Mouse (Mus musculus): ENCODE measurements at regions not wholly inside any gene's neighbourhood (a gene's known extent, or its start where the extent isn't known, plus 50 kb on each side); places are given as distances from the start of the nearest gene placed in this dataset.

- Histone ChIP-seq H3K27me3 (ENCODE audit: control insufficient read depth, insufficient read depth, low read length) (no peaks in the 10 kb centered on the region), H3K36me3 (replicated peaks; ENCODE audit: control insufficient read depth, insufficient read depth, low read depth, low read length) (no peaks in the 10 kb centered on the region), H3K4me1 (ENCODE audit: control insufficient read depth, insufficient read depth, low read length) (no peaks in the 10 kb centered on the region), H3K9me3 (replicated peaks; ENCODE audit: control insufficient read depth, low read length) (no peaks in the 10 kb centered on the region), H3K4me3 (ENCODE audit: low read depth, low read length) (no peak overlapping the region), H3K9ac (replicated peaks; ENCODE audit: low read length) (no peak overlapping the region), H3K4me2 (ENCODE audit: low read depth, low read length) (no peak overlapping the region), H3K27ac (replicated peaks; ENCODE audit: low read depth, low read length) (no peak overlapping the region)
- DNase-seq (ENCODE audit: low spot score) (no peak), ATAC-seq (replicated peaks; ENCODE audit: insufficient number of reproducible peaks, low FRiP score, low TSS enrichment, low read depth) (no peak)
- WGBS, result 80% methylated on average over 3 of the region's 3 CpGs
Observed at GRCm38 (mm10) chr12:70555723-70556122, 102.8 kb downstream of the Tmx1 start.

GRCm38 (mm10) chr12:70556820-70557219, 103.9 kb downstream of the Tmx1 start:
- ATAC-seq (replicated peaks; ENCODE audit: insufficient number of reproducible peaks, low FRiP score, low TSS enrichment, low read depth) (no peak), DNase-seq (ENCODE audit: low spot score) (no peak)
- H3K27me3 ChIP-seq (ENCODE audit: control insufficient read depth, insufficient read depth, low read length), result no peaks in the 10 kb centered on the region
- no peaks in the 10 kb centered on the region for H3K36me3 ChIP-seq (replicated peaks; ENCODE audit: control insufficient read depth, insufficient read depth, low read depth, low read length)
- H3K9me3 ChIP-seq (replicated peaks; ENCODE audit: control insufficient read depth, low read length), result no peaks in the 10 kb centered on the region
- no peak overlapping the region for H3K4me2 ChIP-seq (ENCODE audit: low read depth, low read length)
- no peak overlapping the region for H3K27ac ChIP-seq (replicated peaks; ENCODE audit: low read depth, low read length)
- H3K4me1 ChIP-seq (ENCODE audit: control insufficient read depth, insufficient read depth, low read length), result no peaks in the 10 kb centered on the region
- no peak overlapping the region for H3K4me3 ChIP-seq (ENCODE audit: low read depth, low read length)
- H3K9ac ChIP-seq (replicated peaks; ENCODE audit: low read length), result no peak overlapping the region
- 89% methylated on average over 6 of the region's 6 CpGs for WGBS

- no peak overlapping the region for H3K27ac ChIP-seq (replicated peaks; ENCODE audit: low read depth, low read length)
- H3K27me3 ChIP-seq (ENCODE audit: control insufficient read depth, insufficient read depth, low read length), result no peaks in the 10 kb centered on the region
- 76% methylated on average over 4 of the region's 4 CpGs for WGBS
- H3K4me1 ChIP-seq (ENCODE audit: control insufficient read depth, insufficient read depth, low read length), result no peaks in the 10 kb centered on the region
- H3K4me2 ChIP-seq (ENCODE audit: low read depth, low read length), result no peak overlapping the region
- no peak overlapping the region for H3K9ac ChIP-seq (replicated peaks; ENCODE audit: low read length)
- no peak overlapping the region for H3K4me3 ChIP-seq (ENCODE audit: low read depth, low read length)
- ATAC-seq (replicated peaks; ENCODE audit: insufficient number of reproducible peaks, low FRiP score, low TSS enrichment, low read depth) (no peak), DNase-seq (ENCODE audit: low spot score) (no peak)
- H3K36me3 ChIP-seq (replicated peaks; ENCODE audit: control insufficient read depth, insufficient read depth, low read depth, low read length), result no peaks in the 10 kb centered on the region
- no peaks in the 10 kb centered on the region for H3K9me3 ChIP-seq (replicated peaks; ENCODE audit: control insufficient read depth, low read length)
Observed at GRCm38 (mm10) chr12:70563446-70563845, 110.6 kb downstream of the Tmx1 start.

GRCm38 (mm10) chr12:70575665-70576064, 122.8 kb downstream of the Tmx1 start:
- no peaks in the 10 kb centered on the region for H3K27me3 ChIP-seq (ENCODE audit: control insufficient read depth, insufficient read depth, low read length)
- H3K4me1 ChIP-seq (ENCODE audit: control insufficient read depth, insufficient read depth, low read length), result no peaks in the 10 kb centered on the region
- DNase-seq (ENCODE audit: low spot score) (no peak), ATAC-seq (replicated peaks; ENCODE audit: insufficient number of reproducible peaks, low FRiP score, low TSS enrichment, low read depth) (no peak)
- no peak overlapping the region for H3K9ac ChIP-seq (replicated peaks; ENCODE audit: low read length)
- H3K36me3 ChIP-seq (replicated peaks; ENCODE audit: control insufficient read depth, insufficient read depth, low read depth, low read length), result no peaks in the 10 kb centered on the region
- no peaks in the 10 kb centered on the region for H3K9me3 ChIP-seq (replicated peaks; ENCODE audit: control insufficient read depth, low read length)
- 75% methylated on average over 7 of the region's 7 CpGs for WGBS
- H3K27ac ChIP-seq (replicated peaks; ENCODE audit: low read depth, low read length), result no peak overlapping the region
- no peak overlapping the region for H3K4me2 ChIP-seq (ENCODE audit: low read depth, low read length)
- no peak overlapping the region for H3K4me3 ChIP-seq (ENCODE audit: low read depth, low read length)

- Histone ChIP-seq H3K4me2 (ENCODE audit: low read depth, low read length) (no peak overlapping the region), H3K27me3 (ENCODE audit: control insufficient read depth, insufficient read depth, low read length) (no peaks in the 10 kb centered on the region), H3K4me1 (ENCODE audit: control insufficient read depth, insufficient read depth, low read length) (no peaks in the 10 kb centered on the region), H3K9ac (replicated peaks; ENCODE audit: low read length) (no peak overlapping the region), H3K9me3 (replicated peaks; ENCODE audit: control insufficient read depth, low read length) (no peaks in the 10 kb centered on the region), H3K36me3 (replicated peaks; ENCODE audit: control insufficient read depth, insufficient read depth, low read depth, low read length) (no peaks in the 10 kb centered on the region), H3K27ac (replicated peaks; ENCODE audit: low read depth, low read length) (no peak overlapping the region), H3K4me3 (ENCODE audit: low read depth, low read length) (no peak overlapping the region)
- WGBS, result 77% methylated on average over 4 of the region's 4 CpGs
- ATAC-seq (replicated peaks; ENCODE audit: insufficient number of reproducible peaks, low FRiP score, low TSS enrichment, low read depth), result no peak
- no peak for DNase-seq (ENCODE audit: low spot score)
Observed at GRCm38 (mm10) chr12:70577769-70578168, 124.9 kb downstream of the Tmx1 start.

GRCm38 (mm10) chr12:70579328-70579905, 126.5 kb downstream of the Tmx1 start:
- Histone ChIP-seq H3K27ac (replicated peaks; ENCODE audit: low read depth, low read length) (no peak overlapping the region), H3K4me1 (ENCODE audit: control insufficient read depth, insufficient read depth, low read length) (no peaks in the 10 kb centered on the region), H3K4me3 (ENCODE audit: low read depth, low read length) (no peak overlapping the region), H3K9me3 (replicated peaks; ENCODE audit: control insufficient read depth, low read length) (no peaks in the 10 kb centered on the region), H3K36me3 (replicated peaks; ENCODE audit: control insufficient read depth, insufficient read depth, low read depth, low read length) (no peaks in the 10 kb centered on the region), H3K9ac (replicated peaks; ENCODE audit: low read length) (no peak overlapping the region), H3K27me3 (ENCODE audit: control insufficient read depth, insufficient read depth, low read length) (no peaks in the 10 kb centered on the region), H3K4me2 (ENCODE audit: low read depth, low read length) (no peak overlapping the region)
- 83% methylated on average over 8 of the region's 8 CpGs for WGBS
- DNase-seq (ENCODE audit: low spot score) (no peak), ATAC-seq (replicated peaks; ENCODE audit: insufficient number of reproducible peaks, low FRiP score, low TSS enrichment, low read depth) (no peak)

GRCm38 (mm10) chr12:70586181-70586580, 133.3 kb downstream of the Tmx1 start:
- 80% methylated on average over 2 of the region's 2 CpGs for WGBS
- ATAC-seq (replicated peaks; ENCODE audit: insufficient number of reproducible peaks, low FRiP score, low TSS enrichment, low read depth), result no peak

GRCm38 (mm10) chr12:70588234-70588633, 135.3 kb downstream of the Tmx1 start:
- DNase-seq (ENCODE audit: low spot score) (peak; percentile 23), ATAC-seq (replicated peaks; ENCODE audit: insufficient number of reproducible peaks, low FRiP score, low TSS enrichment, low read depth) (no peak)
- Histone ChIP-seq H3K4me1 (ENCODE audit: control insufficient read depth, insufficient read depth, low read length) (no peaks in the 10 kb centered on the region), H3K27ac (replicated peaks; ENCODE audit: low read depth, low read length) (no peak overlapping the region), H3K27me3 (ENCODE audit: control insufficient read depth, insufficient read depth, low read length) (no peaks in the 10 kb centered on the region), H3K36me3 (replicated peaks; ENCODE audit: control insufficient read depth, insufficient read depth, low read depth, low read length) (no peaks in the 10 kb centered on the region), H3K9ac (replicated peaks; ENCODE audit: low read length) (no peak overlapping the region), H3K4me3 (ENCODE audit: low read depth, low read length) (no peak overlapping the region), H3K4me2 (ENCODE audit: low read depth, low read length) (no peak overlapping the region), H3K9me3 (replicated peaks; ENCODE audit: control insufficient read depth, low read length) (no peaks in the 10 kb centered on the region)
- 30% methylated on average over 3 of the region's 3 CpGs for WGBS

More at GRCm38 (mm10) chr12:70586181-70586580, 133.3 kb downstream of the Tmx1 start:
- no peaks in the 10 kb centered on the region for H3K9me3 ChIP-seq (replicated peaks; ENCODE audit: control insufficient read depth, low read length)
- H3K4me1 ChIP-seq (ENCODE audit: control insufficient read depth, insufficient read depth, low read length), result no peaks in the 10 kb centered on the region
- no peak overlapping the region for H3K9ac ChIP-seq (replicated peaks; ENCODE audit: low read length)
- no peak overlapping the region for H3K27ac ChIP-seq (replicated peaks; ENCODE audit: low read depth, low read length)
- DNase-seq (ENCODE audit: low spot score), result no peak
- H3K27me3 ChIP-seq (ENCODE audit: control insufficient read depth, insufficient read depth, low read length), result no peaks in the 10 kb centered on the region
- no peak overlapping the region for H3K4me2 ChIP-seq (ENCODE audit: low read depth, low read length)
- no peaks in the 10 kb centered on the region for H3K36me3 ChIP-seq (replicated peaks; ENCODE audit: control insufficient read depth, insufficient read depth, low read depth, low read length)
- no peak overlapping the region for H3K4me3 ChIP-seq (ENCODE audit: low read depth, low read length)
